Mouse (Mus musculus): ENCODE results near the gene Foxred1. TPM values are rescaled to one million over a fixed set of nuclear protein-coding genes. Genes with fewer than 3 reads are reported as not detected.

The Foxred1 gene
- total RNA-seq, 4 experiments from 2014 or later = 74.4 to 89.0 (median 78.8) TPM

Other genes starting within 250 kb of the Foxred1 start
- 10 to 100 TPM; 25.1 to 30.4 (median 28.3) TPM for gene St3gal4, start 91.8 kb downstream of the Foxred1 start, total RNA-seq (2022)
- 10 to 100 TPM; 13.8 to 15.8 (median 14.1) TPM for gene Dcps, start 35.0 kb downstream of the Foxred1 start, total RNA-seq (2022)
- gene Srpr, start 10.9 kb downstream of the Foxred1 start, total RNA-seq (2022) = 10 to 100 TPM; 81.9 to 98.4 (median 89.6) TPM
- gene Tirap, start 10.8 kb downstream of the Foxred1 start, total RNA-seq (2022) = 1 to 10 TPM; 5.3 to 7.9 (median 5.9) TPM
- 10 to 100 TPM; 13.6 to 17.4 (median 14.5) TPM for gene Fam118b, start 56.8 kb upstream of the Foxred1 start, total RNA-seq (2022)
- gene Rpusd4, start 56.8 kb upstream of the Foxred1 start, total RNA-seq (2022) = 10 to 100 TPM; 12.7 to 14.5 (median 13.7) TPM
- gene Cdon, start 210.1 kb upstream of the Foxred1 start, total RNA-seq (2022) = 10 to 100 TPM in 2 of 4 experiments, 1 to 10 TPM in 2; 8.3 to 11.3 (median 10.3) TPM

Data from heart, adult 8-10 months (tissue).